Mouse (Mus musculus) intestine, embryonic 15.5 days (tissue): ENCODE measurements at regions not wholly inside any gene's neighbourhood (a gene's known extent, or its start where the extent isn't known, plus 50 kb on each side); places are given as distances from the start of the nearest gene placed in this dataset.

Experiments
- ATAC-seq: fragments of 200-750 bp; cut with Nextera tagmentation; 2 replicates; pipeline ENCODE4 v1.8.0; 2017; ENCODE audit warnings: moderate TSS enrichment, moderate library complexity
- H3K27ac ChIP-seq: fragments of 300-500 bp; sonication (generic); 2 replicates; pipeline ENCODE4 v1.5.1; 2015; ENCODE audit warnings: mild to moderate bottlenecking, inconsistent platforms
- H3K27me3 ChIP-seq: fragments of 300-500 bp; sonication (generic); replicated peaks from 2 replicates; pipeline ENCODE4 v1.6.1; 2015; ENCODE audit warnings: inconsistent platforms
- H3K36me3 ChIP-seq: fragments of 300-500 bp; sonication (generic); 2 replicates; pipeline ENCODE4 v1.6.1; 2015; ENCODE audit warnings: inconsistent platforms
- H3K4me1 ChIP-seq: fragments of 300-500 bp; sonication (generic); replicated peaks from 2 replicates; pipeline ENCODE4 v1.6.1; 2015; ENCODE audit warnings: inconsistent platforms
- H3K4me2 ChIP-seq: fragments of 300-500 bp; sonication (generic); replicated peaks from 2 replicates; pipeline ENCODE4 v1.6.1; 2015; ENCODE audit warnings: mild to moderate bottlenecking, inconsistent platforms
- H3K4me3 ChIP-seq: fragments of 300-500 bp; sonication (generic); replicated peaks from 2 replicates; pipeline ENCODE4 v1.5.1; 2015; ENCODE audit warnings: inconsistent platforms
- H3K9ac ChIP-seq: fragments of 300-500 bp; sonication (generic); 2 replicates; pipeline ENCODE4 v1.6.1; 2015; ENCODE audit warnings: inconsistent platforms
- H3K9me3 ChIP-seq: fragments of 300-500 bp; sonication (generic); 2 replicates; pipeline ENCODE4 v1.6.1; 2016; ENCODE audit warnings: inconsistent platforms
- WGBS: fragments of 180-500 bp; shearing (Covaris S2); methylation state at CpG from one replicate; pipeline ENCODE4 v1.1.7; 2015; 5-methylcytosine and 5-hydroxymethylcytosine counted together

DNA sequence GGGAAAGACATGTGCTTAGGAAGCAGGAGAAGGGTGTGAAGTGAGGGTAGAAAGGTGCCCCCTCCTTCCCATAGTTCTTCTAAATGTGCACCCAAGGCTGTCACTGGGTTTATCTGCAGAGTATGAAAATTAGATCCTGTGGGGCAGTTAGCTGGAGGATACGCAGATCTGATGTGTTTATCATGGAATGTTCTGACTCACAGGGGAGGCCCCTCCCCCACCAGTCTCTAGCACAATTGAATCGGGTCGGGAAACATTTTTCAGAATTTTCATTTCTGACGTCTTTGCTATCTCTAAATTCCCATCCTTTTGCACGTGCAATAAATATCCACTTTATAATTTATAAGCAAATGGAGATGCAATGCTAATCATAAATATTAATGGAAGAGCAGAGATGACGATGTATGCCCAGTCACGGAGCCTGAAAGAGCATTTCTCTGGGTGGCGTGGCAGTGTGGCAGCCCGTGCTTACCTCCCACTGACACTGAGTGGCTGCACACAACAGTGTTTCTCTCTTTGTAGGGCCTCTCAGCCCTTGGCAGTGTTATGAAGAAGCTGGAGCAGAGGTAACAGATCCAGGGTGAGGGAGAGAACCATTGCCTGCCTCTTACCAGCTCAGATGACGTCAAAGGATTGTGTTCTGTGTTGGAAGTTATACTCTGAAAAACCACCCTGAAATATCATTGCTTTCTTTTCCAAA is 122.1 kb upstream of the Gm26657 start:
- H3K27me3 ChIP-seq: no peaks in the 10 kb centered on the region
- H3K36me3 ChIP-seq: no peaks in the 10 kb centered on the region
- H3K9ac ChIP-seq: no peak overlapping the region
- H3K4me2 ChIP-seq: no peak overlapping the region
- no peaks in the 10 kb centered on the region for H3K4me1 ChIP-seq
- no peak overlapping the region for H3K4me3 ChIP-seq
- H3K9me3 ChIP-seq: no peaks in the 10 kb centered on the region
- ATAC-seq: no peak
- no peak overlapping the region for H3K27ac ChIP-seq
- WGBS: 69% methylated on average over 10 of the region's 10 CpGs

- no peak for ATAC-seq
- WGBS: 77% methylated on average over 4 of the region's 4 CpGs
These were observed 127.5 kb upstream of the Gm26657 start for GRCm38 (mm10) chr4:56612325-56612724.

DNA sequence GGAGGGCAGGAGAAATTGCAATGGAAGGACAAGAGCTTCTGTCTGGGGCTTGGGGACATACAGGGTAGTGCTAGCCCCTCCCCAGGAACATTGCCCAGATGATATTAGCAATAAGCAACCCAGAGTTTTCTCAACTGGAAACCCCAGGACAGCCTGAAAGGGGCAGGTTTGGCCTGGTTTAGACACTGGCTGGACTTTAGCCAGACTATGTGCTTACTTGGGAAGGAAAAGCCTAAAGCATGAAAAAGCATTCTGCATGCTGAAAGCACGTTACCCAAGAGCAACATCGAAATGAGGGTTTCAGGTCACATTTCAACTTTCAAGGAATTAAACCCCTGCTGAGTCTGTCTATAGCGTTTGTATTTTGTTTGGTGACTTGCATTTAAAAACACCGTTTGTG is 128.1 kb upstream of the Gm26657 start:
- Histone ChIP-seq H3K4me3 (no peak overlapping the region), H3K27me3 (no peaks in the 10 kb centered on the region), H3K4me1 (no peaks in the 10 kb centered on the region), H3K36me3 (no peaks in the 10 kb centered on the region), H3K9ac (no peak overlapping the region), H3K4me2 (no peak overlapping the region), H3K9me3 (no peaks in the 10 kb centered on the region), H3K27ac (no peak overlapping the region)
- ATAC-seq: no peak
- 53% methylated on average over 4 of the region's 4 CpGs for WGBS

More at GRCm38 (mm10) chr4:56612325-56612724, 127.5 kb upstream of the Gm26657 start:
- no peaks in the 10 kb centered on the region for H3K9me3 ChIP-seq
- H3K36me3 ChIP-seq: no peaks in the 10 kb centered on the region
- no peaks in the 10 kb centered on the region for H3K27me3 ChIP-seq
- no peak overlapping the region for H3K27ac ChIP-seq
- H3K4me3 ChIP-seq: no peak overlapping the region
- no peaks in the 10 kb centered on the region for H3K4me1 ChIP-seq
- H3K9ac ChIP-seq: no peak overlapping the region
- H3K4me2 ChIP-seq: no peak overlapping the region

- Histone ChIP-seq H3K9ac (no peak overlapping the region), H3K27me3 (no peaks in the 10 kb centered on the region), H3K36me3 (no peaks in the 10 kb centered on the region), H3K27ac (no peak overlapping the region), H3K4me2 (no peak overlapping the region), H3K4me1 (no peaks in the 10 kb centered on the region), H3K4me3 (no peak overlapping the region), H3K9me3 (no peaks in the 10 kb centered on the region)
- 83% methylated on average over 6 of the region's 6 CpGs for WGBS
- no peak for ATAC-seq
These were observed 129.6 kb upstream of the Gm26657 start for GRCm38 (mm10) chr4:56610273-56610672.

- no peaks in the 10 kb centered on the region for H3K9me3 ChIP-seq
- no peak overlapping the region for H3K4me2 ChIP-seq
- H3K4me1 ChIP-seq: no peaks in the 10 kb centered on the region
- no peaks in the 10 kb centered on the region for H3K36me3 ChIP-seq
- WGBS: 71% methylated on average over 4 of the region's 4 CpGs
- no peak overlapping the region for H3K4me3 ChIP-seq
- H3K27ac ChIP-seq: no peak overlapping the region
- no peak overlapping the region for H3K9ac ChIP-seq
- no peaks in the 10 kb centered on the region for H3K27me3 ChIP-seq
- ATAC-seq: no peak
These were observed 131.2 kb upstream of the Gm26657 start for GRCm38 (mm10) chr4:56608701-56609100.

GRCm38 (mm10) chr4:56598398-56598797 is 141.5 kb upstream of the Gm26657 start:
- H3K4me2 ChIP-seq: no peak overlapping the region
- H3K4me3 ChIP-seq: no peak overlapping the region
- no peaks in the 10 kb centered on the region for H3K9me3 ChIP-seq
- H3K4me1 ChIP-seq: no peaks in the 10 kb centered on the region
- 57% methylated on average over 2 of the region's 2 CpGs for WGBS
- no peak overlapping the region for H3K9ac ChIP-seq
- H3K27me3 ChIP-seq: no peaks in the 10 kb centered on the region
- no peak overlapping the region for H3K27ac ChIP-seq
- ATAC-seq: no peak
- no peaks in the 10 kb centered on the region for H3K36me3 ChIP-seq

GRCm38 (mm10) chr4:56597931-56598330 is 141.9 kb upstream of the Gm26657 start:
- no peaks in the 10 kb centered on the region for H3K9me3 ChIP-seq
- H3K27ac ChIP-seq: no peak overlapping the region
- H3K9ac ChIP-seq: no peak overlapping the region
- no peak overlapping the region for H3K4me2 ChIP-seq
- H3K27me3 ChIP-seq: no peaks in the 10 kb centered on the region
- no peaks in the 10 kb centered on the region for H3K4me1 ChIP-seq
- no peaks in the 10 kb centered on the region for H3K36me3 ChIP-seq
- no peak overlapping the region for H3K4me3 ChIP-seq
- ATAC-seq: no peak

DNA sequence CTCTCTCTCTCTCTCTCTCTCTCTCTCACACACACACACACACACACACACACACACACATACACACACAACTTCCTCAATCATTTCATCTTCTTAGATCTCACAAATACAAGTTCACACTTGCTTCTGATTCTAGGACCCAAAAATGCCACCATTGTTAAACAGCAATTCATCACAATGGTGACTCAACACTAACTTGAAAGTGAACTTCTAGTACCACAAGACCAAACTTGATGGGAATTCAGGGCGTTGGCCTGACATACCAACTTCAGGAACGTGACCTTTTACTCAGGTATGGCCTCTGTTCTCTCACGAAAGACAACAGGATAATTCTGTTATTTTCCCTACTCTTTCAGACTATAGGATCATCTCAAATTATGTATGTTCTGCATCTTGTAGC is 157.5 kb upstream of the Gm26657 start:
- H3K9ac ChIP-seq: no peak overlapping the region
- H3K36me3 ChIP-seq: no peaks in the 10 kb centered on the region
- ATAC-seq: no peak
- no peaks in the 10 kb centered on the region for H3K27me3 ChIP-seq
- WGBS: 68% methylated on average over 3 of the region's 3 CpGs
- H3K4me3 ChIP-seq: no peak overlapping the region
- H3K27ac ChIP-seq: no peak overlapping the region
- H3K4me2 ChIP-seq: no peak overlapping the region
- H3K4me1 ChIP-seq: no peaks in the 10 kb centered on the region
- no peaks in the 10 kb centered on the region for H3K9me3 ChIP-seq

DNA sequence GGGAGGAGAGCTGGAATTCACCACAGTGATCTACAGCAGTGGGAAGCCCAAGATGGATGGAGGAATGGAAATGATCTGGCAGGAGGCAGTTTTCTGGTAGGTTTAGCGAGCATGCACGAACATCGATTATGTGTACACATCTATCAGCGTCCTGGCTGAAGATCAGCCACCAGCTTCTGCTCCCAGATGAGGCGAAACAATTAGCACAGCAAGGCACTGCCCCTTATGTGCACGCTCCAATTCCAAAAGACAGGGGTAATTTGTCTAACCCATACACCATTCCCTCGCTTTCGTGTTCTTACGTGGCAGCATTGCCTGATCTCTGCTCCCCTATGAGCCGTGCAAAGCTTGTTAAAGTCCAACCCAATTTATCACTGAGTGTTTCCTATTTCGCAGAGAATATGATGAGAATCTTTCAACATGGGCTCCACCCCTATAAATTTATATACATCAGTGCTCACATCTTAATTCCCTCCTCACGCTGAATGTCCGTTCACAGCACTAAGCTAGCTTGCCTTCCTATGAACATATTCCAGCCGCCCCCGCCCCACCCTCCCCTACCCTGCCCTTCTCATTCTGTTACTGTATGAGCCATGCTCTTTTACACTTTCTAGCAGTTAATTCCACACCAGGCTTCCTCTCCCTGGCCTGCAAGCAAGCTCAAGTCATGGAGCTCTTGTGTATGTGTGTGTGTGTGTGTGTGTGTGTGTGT is 162.9 kb upstream of the Gm26657 start:
- H3K9ac ChIP-seq: no peak overlapping the region
- no peaks in the 10 kb centered on the region for H3K9me3 ChIP-seq
- H3K4me3 ChIP-seq: no peak overlapping the region
- WGBS: 80% methylated on average over 15 of the region's 15 CpGs
- no peaks in the 10 kb centered on the region for H3K27me3 ChIP-seq
- H3K4me2 ChIP-seq: no peak overlapping the region
- no peaks in the 10 kb centered on the region for H3K4me1 ChIP-seq
- no peak overlapping the region for H3K27ac ChIP-seq
- no peak for ATAC-seq
- no peaks in the 10 kb centered on the region for H3K36me3 ChIP-seq

DNA sequence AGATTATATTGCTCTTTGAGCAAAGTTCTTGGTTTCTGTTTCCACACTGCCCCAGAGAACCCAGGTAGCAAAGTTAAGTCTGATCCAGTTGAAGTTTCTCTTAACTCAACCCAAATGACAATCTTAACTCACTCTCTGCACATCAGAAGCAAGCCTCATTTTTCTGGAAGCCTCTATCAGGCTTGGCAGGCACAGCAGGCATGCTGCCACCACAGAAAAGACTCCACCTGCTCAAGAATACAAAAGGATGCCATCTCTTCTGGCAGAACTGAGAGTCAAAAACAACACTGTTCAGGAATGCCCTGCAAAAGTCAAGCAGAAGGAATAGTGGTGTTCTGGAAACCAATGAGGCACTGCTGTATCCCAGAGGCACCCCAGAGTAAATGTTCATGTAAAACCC is 187.7 kb upstream of the Gm26657 start:
- Histone ChIP-seq H3K4me2 (no peak overlapping the region), H3K27me3 (no peaks in the 10 kb centered on the region), H3K36me3 (no peaks in the 10 kb centered on the region), H3K9ac (no peak overlapping the region), H3K4me1 (no peaks in the 10 kb centered on the region), H3K27ac (no peak overlapping the region), H3K9me3 (no peaks in the 10 kb centered on the region), H3K4me3 (no peak overlapping the region)
- no peak for ATAC-seq

GRCm38 (mm10) chr4:56533344-56533985 is 206.4 kb upstream of the Gm26657 start:
- no peak overlapping the region for H3K4me2 ChIP-seq
- H3K36me3 ChIP-seq: no peaks in the 10 kb centered on the region
- H3K9ac ChIP-seq: no peak overlapping the region
- no peaks in the 10 kb centered on the region for H3K27me3 ChIP-seq
- no peak for ATAC-seq
- H3K4me3 ChIP-seq: no peak overlapping the region
- no peak overlapping the region for H3K27ac ChIP-seq
- no peaks in the 10 kb centered on the region for H3K4me1 ChIP-seq
- H3K9me3 ChIP-seq: no peaks in the 10 kb centered on the region
- WGBS: 74% methylated on average over 9 of the region's 9 CpGs

DNA sequence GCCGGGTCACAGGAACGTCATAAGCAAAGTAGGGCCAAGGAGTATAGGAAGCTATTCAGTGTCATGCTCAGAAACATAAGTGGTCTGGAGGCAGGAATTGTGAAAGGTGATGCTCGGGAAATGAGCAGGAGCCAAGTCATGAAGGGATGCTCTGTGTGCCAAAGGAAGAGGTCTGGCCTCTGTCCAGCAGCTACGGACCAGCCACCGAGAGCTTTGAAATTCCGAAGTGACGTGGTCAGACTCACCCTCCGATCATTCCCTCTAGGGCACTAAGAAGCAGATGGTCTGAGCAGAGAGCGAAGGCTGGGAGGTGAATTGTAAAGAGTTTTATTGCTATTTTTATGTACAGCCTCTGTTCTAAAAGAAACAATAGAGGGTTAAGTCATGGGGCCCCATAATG is 206.9 kb upstream of the Gm26657 start:
- 52% methylated on average over 9 of the region's 9 CpGs for WGBS

DNA sequence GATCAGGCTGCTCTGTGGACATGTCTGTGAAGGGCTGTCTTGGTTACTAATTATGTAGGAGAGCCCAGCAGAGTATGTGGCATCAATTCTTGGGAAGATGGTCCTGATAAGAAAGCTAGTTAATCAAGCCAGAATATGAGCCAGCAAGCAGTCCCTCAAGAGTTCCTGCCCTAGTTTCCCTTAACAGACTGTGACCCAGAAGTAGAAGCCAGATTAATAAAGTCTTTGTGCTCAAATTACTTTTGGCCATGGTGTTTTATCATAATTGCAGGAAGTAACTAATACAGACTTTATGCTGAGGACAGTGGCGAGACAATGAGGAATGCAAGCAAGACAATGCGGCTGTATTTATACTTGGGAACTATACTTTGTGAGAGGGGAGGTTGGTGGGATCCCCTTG is 211.3 kb upstream of the Gm26657 start:
- WGBS: 75% methylated on average over 2 of the region's 2 CpGs
- Histone ChIP-seq H3K4me3 (no peak overlapping the region), H3K27ac (no peak overlapping the region), H3K4me1 (no peaks in the 10 kb centered on the region), H3K4me2 (no peak overlapping the region), H3K27me3 (no peaks in the 10 kb centered on the region), H3K9ac (no peak overlapping the region), H3K9me3 (no peaks in the 10 kb centered on the region), H3K36me3 (no peaks in the 10 kb centered on the region)
- ATAC-seq: no peak

More for the DNA sequence above, 206.9 kb upstream of the Gm26657 start:
- ATAC-seq: no peak
- Histone ChIP-seq H3K4me1 (no peaks in the 10 kb centered on the region), H3K27me3 (no peaks in the 10 kb centered on the region), H3K4me3 (no peak overlapping the region), H3K9ac (no peak overlapping the region), H3K9me3 (no peaks in the 10 kb centered on the region), H3K27ac (no peak overlapping the region), H3K4me2 (no peak overlapping the region), H3K36me3 (no peaks in the 10 kb centered on the region)
